Mouse (Mus musculus): ENCODE results near the gene Plin3. TPM values are rescaled to one million over a fixed set of nuclear protein-coding genes. Genes with fewer than 3 reads are reported as not detected.
A peak's percentile ranks its signal among the peaks of the same experiment; 100 is the strongest.
"Not testable (repeated sequence)": the region's sequence is repeated elsewhere in the genome, so short reads cannot be mapped to it uniquely, and the experiment has no call there.

Plin3 gene
- total RNA-seq, 1 experiment from 2014 or later = 17.1 TPM

DNA sequence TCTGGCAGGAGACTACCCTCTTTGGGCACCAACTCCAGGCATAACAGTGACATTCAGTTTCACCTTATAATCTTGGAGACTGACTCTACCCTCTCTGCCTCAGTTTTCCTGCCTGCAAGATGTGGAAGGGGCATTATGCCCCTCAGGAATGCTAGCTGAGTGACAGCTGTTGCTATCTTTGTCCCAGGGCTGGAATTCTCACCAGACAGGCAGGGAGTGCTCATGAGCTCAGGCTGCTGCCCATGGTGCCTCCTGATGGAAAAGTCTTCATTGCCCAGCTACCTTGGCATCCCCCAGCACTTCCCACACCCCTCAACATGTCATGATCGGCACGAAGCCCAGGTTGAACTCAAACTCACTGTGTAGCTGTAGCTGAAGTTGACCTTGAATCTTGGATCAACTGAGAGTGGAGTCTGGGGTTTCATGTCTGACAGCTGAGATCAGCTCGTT is 30.0 kb downstream of the Plin3 start:
- no peak for ATAC-seq (replicated peaks in 1 of 2; ENCODE audit: insufficient read depth in 1 of 2, low FRiP score in 2 of 2, low TSS enrichment in 1 of 2, low read depth in 1 of 2, poor library complexity in 2 of 2, severe bottlenecking in 2 of 2)

DNA sequence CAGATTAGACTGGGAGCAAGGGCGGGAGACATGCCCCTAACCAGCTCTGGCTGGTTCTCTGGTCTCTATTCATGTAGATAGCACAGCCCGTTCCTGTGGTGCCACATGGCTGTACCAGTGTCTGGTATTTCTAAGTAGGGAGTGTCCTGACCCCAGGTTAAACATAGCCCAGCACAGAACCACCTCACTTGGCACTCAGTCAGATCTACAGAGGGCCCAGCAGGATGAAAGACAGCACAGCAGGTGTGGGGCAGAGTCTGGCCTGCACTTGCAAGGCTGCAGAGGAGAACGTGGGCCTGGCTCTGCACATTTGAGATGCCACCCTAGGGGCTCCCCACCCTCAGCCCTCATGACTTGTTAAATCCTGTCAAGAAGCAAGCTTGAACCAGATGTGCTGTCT is 31.5 kb downstream of the Plin3 start:
- no peak for ATAC-seq (replicated peaks in 1 of 2; ENCODE audit: insufficient read depth in 1 of 2, low FRiP score in 2 of 2, low TSS enrichment in 1 of 2, low read depth in 1 of 2, poor library complexity in 2 of 2, severe bottlenecking in 2 of 2)

DNA sequence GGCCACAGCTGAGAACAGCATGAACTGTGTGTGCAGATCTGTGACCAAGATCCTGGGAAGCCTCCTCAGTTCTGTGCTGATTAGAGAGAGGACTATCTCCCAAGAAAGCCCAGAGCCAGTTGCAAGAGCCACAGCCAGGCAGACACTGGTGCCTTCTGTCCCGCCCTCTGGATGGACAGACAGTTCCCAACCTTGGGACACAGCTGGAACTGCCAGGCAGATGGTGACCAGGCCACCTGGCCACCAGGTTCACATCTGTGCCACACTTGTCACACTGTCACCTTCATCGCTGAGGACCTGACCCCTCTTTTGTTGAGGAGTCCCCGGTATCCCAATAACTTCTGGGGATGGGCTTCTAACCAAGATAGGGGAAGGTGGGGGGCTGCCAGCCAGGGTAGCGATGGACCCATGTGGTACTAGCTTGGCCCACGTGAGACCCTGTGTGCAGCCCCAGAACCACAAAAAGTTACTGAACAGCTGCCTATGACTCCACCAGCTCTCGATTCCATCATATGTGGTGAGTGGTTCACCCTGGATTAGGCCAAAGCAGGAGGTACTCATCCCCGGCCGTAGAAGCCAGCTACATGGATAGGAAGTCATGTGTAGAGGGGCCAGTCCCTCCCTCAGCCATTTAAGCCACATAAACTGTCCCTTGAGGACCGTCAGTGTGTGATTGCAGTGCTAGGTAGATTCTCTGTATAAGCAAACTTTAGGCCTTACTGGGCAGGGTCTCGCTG is 33.2 kb downstream of the Plin3 start:
- ATAC-seq (replicated peaks in 1 of 2; ENCODE audit: insufficient read depth in 1 of 2, low FRiP score in 2 of 2, low TSS enrichment in 1 of 2, low read depth in 1 of 2, poor library complexity in 2 of 2, severe bottlenecking in 2 of 2) = no peak

DNA sequence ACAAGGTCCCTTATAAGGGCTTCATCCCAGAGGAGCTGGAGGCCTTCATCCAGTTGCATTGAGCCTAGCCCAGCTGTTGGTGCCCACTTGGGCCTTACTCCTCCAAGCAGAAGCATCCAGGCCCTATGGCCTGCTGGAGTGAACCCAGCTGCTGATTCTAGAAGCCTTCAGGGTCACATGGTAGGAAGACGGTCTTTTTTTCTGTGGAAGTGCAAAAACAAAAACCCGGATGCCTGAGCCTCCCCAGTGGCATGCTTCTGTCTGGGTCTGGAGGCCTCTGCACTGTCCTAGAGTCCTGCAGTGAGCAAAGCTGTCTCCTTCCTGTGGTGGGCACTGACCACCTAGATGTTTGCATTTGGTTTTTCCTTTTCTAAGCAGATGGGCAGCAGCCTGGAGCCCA is 33.9 kb downstream of the Plin3 start:
- not testable (repeated sequence) for ATAC-seq (replicated peaks in 1 of 2; ENCODE audit: insufficient read depth in 1 of 2, low FRiP score in 2 of 2, low TSS enrichment in 1 of 2, low read depth in 1 of 2, poor library complexity in 2 of 2, severe bottlenecking in 2 of 2)

DNA sequence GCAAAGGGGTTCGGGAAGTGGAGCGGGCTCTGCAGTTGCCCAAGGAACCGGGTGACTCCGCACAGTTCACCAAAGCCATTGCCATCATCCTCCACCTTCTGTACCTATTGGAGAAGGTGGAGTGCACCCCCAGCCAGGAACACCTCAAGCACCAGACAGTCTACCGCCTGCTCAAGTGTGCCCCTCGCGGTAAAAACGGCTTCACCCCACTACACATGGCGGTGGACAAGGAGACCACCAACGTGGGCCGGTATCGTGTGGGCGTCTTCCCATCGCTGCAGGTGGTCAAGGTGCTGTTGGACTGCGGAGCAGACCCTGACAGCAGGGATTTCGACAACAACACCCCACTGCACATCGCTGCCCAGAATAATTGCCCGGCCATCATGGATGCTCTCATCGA is 34.4 kb downstream of the Plin3 start:
- ATAC-seq (replicated peaks in 1 of 2; ENCODE audit: insufficient read depth in 1 of 2, low FRiP score in 2 of 2, low TSS enrichment in 1 of 2, low read depth in 1 of 2, poor library complexity in 2 of 2, severe bottlenecking in 2 of 2) = not testable (repeated sequence)

DNA sequence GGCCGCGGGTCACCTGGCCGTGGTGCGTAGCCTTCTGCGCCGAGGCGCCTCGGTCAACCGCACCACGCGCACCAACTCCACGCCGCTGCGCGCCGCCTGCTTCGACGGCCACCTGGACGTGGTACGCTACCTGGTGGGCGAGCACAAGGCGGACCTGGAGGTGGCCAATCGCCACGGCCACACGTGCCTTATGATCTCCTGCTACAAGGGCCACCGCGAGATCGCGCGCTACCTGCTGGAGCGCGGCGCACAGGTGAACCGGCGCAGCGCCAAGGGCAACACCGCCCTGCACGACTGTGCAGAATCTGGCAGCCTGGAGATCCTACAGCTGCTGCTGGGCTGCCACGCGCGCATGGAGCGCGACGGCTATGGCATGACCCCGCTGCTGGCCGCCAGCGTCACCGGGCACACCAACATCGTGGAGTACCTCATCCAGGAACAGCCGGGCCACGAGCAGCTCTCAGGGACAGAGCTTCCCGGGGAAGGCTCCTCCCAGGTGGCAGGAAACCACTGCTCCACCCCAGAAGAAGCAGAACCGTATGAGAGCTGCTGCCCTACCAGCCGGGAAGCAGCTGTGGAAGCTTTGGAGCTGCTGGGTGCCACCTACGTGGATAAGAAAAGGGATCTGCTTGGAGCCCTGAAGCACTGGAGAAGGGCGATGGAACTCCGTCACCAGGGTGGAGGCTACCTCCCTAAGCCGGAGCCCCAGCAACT is 35.3 kb downstream of the Plin3 start:
- ATAC-seq (replicated peaks in 1 of 2; ENCODE audit: insufficient read depth in 1 of 2, low FRiP score in 2 of 2, low TSS enrichment in 1 of 2, low read depth in 1 of 2, poor library complexity in 2 of 2, severe bottlenecking in 2 of 2) = no peak

DNA sequence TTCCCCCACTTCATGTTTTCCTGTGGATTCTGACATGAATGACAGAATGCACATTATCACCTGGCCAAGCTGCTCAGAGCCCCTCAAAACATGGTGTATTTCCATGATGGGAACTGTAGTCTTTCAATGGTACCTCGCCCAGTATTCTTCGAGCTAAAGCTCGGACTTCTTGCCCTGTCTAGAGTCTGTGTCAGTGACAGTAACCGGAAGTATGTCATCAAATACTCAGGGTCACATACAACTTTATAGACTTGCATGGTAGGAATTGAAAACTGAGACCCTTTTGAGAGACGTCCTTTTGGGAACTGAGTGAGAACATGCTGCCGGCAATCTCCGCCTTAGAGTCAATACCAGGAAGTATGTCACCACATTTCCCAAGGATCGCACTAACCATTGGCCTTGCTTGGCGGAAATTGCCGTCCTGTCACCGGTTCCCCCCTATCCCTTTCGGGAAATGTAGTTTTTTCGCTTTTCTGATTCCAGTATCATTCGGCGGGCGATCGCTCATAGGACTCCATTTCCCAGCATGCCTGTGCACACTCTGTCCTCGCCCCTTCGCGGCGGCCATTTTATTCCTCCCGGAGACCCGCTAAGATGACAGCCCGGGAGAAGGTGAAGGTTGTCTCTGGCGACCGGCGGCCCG is 36.3 kb downstream of the Plin3 start, which contains the start of gene Fem1a:
TSS of gene Fem1a (plus strand) at position 572 of the 643 bp plus-strand sequence.
- peak; percentile 83 to 85 for ATAC-seq (replicated peaks in 1 of 2; ENCODE audit: insufficient read depth in 1 of 2, low FRiP score in 2 of 2, low TSS enrichment in 1 of 2, low read depth in 1 of 2, poor library complexity in 2 of 2, severe bottlenecking in 2 of 2)

DNA sequence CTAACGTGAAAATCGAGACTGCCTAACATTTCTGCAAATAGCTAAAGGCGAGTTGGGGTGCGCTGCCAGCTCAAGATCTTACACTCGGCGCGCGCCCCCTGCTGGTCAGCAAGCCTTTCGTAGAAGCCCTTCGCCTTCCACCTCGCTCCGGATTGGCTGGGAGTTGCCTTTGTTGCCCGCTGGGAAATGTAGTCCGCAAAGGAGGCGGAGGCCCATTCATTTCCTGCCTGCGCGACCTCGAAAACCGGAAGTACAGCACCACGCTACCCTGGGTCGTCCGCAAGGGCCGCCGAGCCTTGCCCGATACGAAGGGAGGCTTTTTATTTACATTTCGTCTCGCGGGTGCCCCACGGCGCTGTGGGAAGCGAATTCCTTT is 36.8 kb downstream of the Plin3 start:
- ATAC-seq (replicated peaks in 1 of 2; ENCODE audit: insufficient read depth in 1 of 2, low FRiP score in 2 of 2, low TSS enrichment in 1 of 2, low read depth in 1 of 2, poor library complexity in 2 of 2, severe bottlenecking in 2 of 2) = peak; percentile 84

DNA sequence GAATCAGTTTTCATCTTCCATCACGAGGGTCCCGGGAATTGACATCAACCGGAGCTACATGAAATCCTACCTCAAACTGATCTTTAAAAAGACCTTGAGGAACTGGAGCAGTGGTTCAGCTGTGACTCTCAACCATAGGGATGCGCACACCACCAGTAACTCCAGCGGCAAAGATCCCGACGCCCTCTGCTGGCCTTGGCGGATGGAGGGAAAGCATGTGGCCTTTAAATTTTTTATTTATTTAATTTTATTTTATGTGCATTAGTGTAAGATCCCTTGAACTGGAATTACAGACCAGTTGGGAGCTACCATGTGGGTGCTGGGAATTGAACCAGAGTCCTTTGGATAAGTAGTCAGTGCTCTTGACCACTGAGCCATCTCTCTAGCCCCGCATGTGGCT is 37.2 kb downstream of the Plin3 start:
- ATAC-seq (replicated peaks in 1 of 2; ENCODE audit: insufficient read depth in 1 of 2, low FRiP score in 2 of 2, low TSS enrichment in 1 of 2, low read depth in 1 of 2, poor library complexity in 2 of 2, severe bottlenecking in 2 of 2) = no peak

DNA sequence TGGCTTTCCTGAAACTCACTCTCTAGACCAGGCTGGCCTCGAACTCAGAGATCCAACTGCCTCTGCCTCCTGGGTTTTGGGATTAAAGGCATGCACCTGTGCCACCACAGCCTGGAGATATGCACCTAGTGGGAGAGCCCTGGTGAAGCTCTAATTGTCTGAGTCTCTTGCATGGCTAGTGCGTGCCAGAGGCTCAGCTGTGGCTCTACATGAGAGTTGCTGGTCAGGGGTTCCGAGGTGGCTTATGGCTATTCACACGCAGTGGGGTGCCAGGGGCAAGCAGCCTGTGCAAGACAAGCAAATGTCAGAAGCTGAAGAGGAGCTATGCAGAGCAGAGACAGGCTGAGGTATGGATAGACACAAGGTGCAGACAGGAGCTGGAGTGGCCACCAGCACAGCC is 38.0 kb downstream of the Plin3 start:
- ATAC-seq (replicated peaks in 1 of 2; ENCODE audit: insufficient read depth in 1 of 2, low FRiP score in 2 of 2, low TSS enrichment in 1 of 2, low read depth in 1 of 2, poor library complexity in 2 of 2, severe bottlenecking in 2 of 2) = no peak

DNA sequence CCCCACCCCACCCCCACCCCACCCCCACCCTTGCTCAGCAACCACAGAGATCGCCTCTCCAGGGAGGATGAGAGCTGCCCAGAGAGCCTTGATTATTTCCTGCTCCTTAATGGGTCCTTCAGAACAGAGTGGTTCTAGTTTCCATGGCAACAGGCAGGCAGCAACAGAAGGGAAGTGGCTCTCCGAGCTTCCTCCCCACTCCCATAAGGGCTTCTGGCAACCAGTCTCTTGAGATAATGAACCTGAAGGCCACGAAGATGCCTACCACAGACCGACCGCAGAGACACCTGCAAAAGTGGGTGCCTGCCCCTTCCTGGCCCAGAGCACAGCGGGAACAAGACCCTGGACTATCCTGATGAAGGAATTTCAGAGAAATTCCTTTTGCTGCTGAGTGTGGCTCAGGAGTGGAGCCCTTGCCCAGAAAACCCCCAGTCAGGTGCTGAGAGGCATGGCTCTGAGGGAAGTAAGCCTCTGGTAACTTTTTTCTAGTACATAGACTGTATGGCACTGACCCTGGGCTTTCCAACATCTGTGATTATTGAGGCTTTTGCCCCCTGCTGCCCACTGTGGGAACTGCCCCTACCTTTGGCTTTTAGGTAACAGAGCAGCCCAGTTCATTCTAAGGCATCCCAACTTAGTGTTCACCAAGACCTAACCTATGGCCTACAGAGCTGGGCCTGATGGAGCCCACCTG is 41.4 kb downstream of the Plin3 start:
- ATAC-seq (replicated peaks in 1 of 2; ENCODE audit: insufficient read depth in 1 of 2, low FRiP score in 2 of 2, low TSS enrichment in 1 of 2, low read depth in 1 of 2, poor library complexity in 2 of 2, severe bottlenecking in 2 of 2) = peak; percentile 62 to 66

DNA sequence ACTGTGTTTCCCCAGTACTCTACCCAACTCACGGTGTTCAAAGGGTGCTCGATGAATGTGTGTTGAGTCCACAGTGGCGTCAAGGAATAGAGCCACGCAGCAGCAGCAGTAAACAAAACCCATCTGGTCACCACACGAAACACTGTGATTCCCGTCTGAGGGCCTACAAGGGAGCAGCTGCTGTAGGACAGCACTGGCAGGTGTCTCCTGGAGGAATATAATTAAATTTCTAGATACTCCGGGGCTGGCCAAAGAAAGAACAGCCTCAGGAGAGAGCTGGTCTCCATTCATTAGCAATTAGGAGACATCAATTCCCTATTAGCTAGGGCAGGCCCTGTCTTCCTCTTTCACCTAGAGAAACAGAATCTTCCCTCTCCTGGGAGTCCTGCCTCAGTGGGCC is 47.1 kb downstream of the Plin3 start:
- ATAC-seq (replicated peaks in 1 of 2; ENCODE audit: insufficient read depth in 1 of 2, low FRiP score in 2 of 2, low TSS enrichment in 1 of 2, low read depth in 1 of 2, poor library complexity in 2 of 2, severe bottlenecking in 2 of 2) = no peak

DNA sequence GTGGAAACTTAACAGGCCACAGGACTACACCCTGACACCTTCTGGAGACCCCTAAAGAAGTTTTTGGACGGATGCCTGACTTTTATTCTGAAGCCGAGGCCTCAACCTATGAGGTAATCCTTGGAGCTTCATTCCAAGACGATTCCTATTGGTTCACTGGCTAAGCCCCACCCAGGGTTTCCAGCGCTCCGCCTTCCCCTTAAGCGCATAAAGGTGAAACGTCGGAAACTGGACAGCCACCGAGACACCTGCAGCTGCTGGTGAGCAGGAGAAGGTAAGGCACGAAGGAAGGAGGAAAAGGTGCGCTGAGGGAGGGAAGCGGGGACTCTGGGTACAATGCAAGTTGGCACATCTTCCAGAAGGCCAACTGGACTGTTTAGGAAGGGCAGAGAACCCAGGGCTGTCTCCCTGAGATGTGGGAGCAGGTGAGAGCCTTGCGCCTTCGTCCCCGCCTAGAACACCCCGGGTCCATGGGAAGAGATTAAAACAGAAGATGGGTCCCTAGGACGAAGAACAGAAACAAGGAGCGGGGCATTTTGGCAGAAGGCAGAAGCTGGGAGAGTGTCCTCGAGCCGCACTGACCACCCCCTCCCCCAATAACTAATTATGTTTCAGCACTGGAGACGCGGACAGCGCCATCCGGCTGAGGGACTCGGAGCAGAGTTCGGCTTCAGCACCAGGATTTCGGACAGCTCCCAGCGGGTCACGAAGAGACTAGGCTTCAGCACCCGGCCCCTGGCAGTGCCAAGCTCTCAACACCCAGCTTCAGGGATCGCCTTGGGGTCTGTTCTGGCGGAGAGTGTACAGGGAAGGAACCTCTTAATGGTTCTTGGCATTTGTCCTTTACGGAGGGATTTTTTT is 50.9 kb downstream of the Plin3 start:
- peak; percentile 96 for ATAC-seq (replicated peaks in 1 of 2; ENCODE audit: insufficient read depth in 1 of 2, low FRiP score in 2 of 2, low TSS enrichment in 1 of 2, low read depth in 1 of 2, poor library complexity in 2 of 2, severe bottlenecking in 2 of 2)

DNA sequence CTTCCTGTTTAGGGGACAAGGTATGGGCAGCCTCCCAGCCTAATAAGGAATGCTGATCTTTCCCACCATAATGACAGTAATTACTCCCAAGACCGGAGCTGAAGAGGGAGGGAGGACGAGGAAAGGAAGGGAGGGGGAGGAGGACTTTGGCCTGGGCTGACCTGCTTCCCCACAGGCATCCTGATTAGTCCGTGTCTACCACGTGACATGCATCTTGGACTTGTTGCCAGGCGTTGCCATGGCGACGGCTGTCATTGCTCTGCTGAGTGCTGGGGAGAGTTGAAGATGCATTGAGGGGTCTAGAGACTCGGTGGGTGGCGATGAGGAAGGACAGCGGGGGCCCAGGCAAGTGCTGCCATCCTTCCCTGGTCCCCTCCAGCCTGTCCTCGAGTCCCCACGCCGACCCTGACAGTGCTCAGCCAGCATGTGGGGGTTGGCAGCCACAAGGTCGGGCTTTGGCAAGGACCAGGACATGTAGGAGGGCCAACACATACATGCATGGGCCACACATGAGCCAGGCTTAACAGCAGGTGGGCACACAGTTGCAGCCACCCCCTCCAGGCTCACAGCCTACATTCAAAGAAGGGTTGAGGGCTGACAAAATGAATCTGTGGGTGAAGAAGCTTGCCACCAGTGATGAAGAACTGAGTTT is 58.7 kb downstream of the Plin3 start:
- ATAC-seq (replicated peaks in 1 of 2; ENCODE audit: insufficient read depth in 1 of 2, low FRiP score in 2 of 2, low TSS enrichment in 1 of 2, low read depth in 1 of 2, poor library complexity in 2 of 2, severe bottlenecking in 2 of 2) = peak; percentile 32 to 56; a peak in 2 of 4 replicates

DNA sequence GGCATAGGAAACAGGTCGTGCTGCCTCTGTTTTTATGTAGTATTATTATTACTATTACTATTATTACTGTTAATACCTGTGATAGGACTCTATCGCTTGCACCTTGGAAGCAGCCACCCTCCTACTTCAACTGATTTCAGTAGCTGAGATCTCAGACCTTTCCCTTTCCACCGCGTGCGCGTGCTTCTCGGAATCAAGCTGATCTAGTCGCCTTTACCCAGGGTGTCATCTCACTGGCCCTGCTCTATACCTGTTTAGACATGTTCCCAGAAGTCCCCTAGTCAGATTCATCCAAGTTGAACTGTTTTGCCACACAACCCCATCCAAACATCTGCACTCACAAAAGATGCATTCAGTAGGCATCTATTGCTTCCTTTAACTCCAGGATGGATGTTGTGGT is 59.3 kb downstream of the Plin3 start:
- ATAC-seq (replicated peaks in 1 of 2; ENCODE audit: insufficient read depth in 1 of 2, low FRiP score in 2 of 2, low TSS enrichment in 1 of 2, low read depth in 1 of 2, poor library complexity in 2 of 2, severe bottlenecking in 2 of 2) = no peak

DNA sequence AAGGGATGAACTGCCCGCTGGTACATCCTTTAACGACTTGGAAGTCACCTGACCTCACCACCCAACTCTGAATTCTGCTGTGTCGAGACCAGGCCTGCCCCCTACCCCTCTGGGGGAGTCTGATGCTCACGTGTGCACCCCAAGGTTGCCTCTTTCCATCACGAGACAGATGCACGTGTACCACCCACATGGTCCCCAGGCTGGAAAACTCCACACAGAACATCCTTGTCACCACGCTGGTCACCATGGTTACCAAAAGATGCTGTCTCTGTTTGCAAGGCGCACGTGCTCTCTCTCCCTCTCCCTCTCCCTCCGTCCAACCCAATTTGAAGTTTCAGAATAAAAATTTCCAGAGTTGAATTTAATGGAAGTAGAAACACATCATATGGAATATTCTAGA is 62.7 kb downstream of the Plin3 start:
- no peak for ATAC-seq (replicated peaks in 1 of 2; ENCODE audit: insufficient read depth in 1 of 2, low FRiP score in 2 of 2, low TSS enrichment in 1 of 2, low read depth in 1 of 2, poor library complexity in 2 of 2, severe bottlenecking in 2 of 2)

All from hematopoietic stem cell, adult 5-6 weeks (primary cell).